Mouse (Mus musculus) testis, adult 2 months (tissue): ENCODE data around the gene Tcl1b1.
"Not testable (repeated sequence)": the region's sequence is repeated elsewhere in the genome, so short reads cannot be mapped to it uniquely, and the experiment has no call there.

ENCODE experiments used
- CTCF ChIP-seq: fragments of 200-500 bp; IDR thresholded peaks from 2 replicates; pipeline ENCODE4 v1.5.1; 2012; ENCODE audit warnings: low read depth, mild to moderate bottlenecking, inconsistent platforms, low read length, moderate library complexity; ENCODE audit not compliant: control insufficient read depth, insufficient read depth, insufficient replicate concordance
- POLR2A ChIP-seq: fragments of 200-500 bp; IDR thresholded peaks from 2 replicates; pipeline ENCODE4 v1.6.1; 2012; ENCODE audit warnings: low read depth, mild to moderate bottlenecking, inconsistent platforms, low read length, moderate library complexity; ENCODE audit not compliant: control insufficient read depth

GRCm38 (mm10) chr12:105129494-105130205 lies 29.8 kb upstream of the Tcl1b1 start:
- not testable (repeated sequence) for TF ChIP-seq CTCF, POLR2A
